Mouse (Mus musculus) hindbrain, embryonic 12.5 days (tissue): ENCODE measurements at regions not wholly inside any gene's neighbourhood (a gene's known extent, or its start where the extent isn't known, plus 50 kb on each side); places are given as distances from the start of the nearest gene placed in this dataset.

Experiments used
- ATAC-seq: fragments of 200-750 bp; cut with Nextera tagmentation; 2 replicates; pipeline ENCODE4 v1.8.0; 2017; ENCODE audit warnings: moderate TSS enrichment; ENCODE audit not compliant: low FRiP score
- H3K27ac ChIP-seq: fragments of 300-500 bp; sonication (generic); 2 replicates; pipeline ENCODE4 v1.5.1; 2016; ENCODE audit warnings: mild to moderate bottlenecking
- H3K27me3 ChIP-seq: fragments of 300-500 bp; sonication (generic); 2 replicates; pipeline ENCODE4 v1.6.1; 2016; ENCODE audit warnings: mild to moderate bottlenecking
- H3K36me3 ChIP-seq: fragments of 300-500 bp; sonication (generic); 2 replicates; pipeline ENCODE4 v1.6.1; 2016; ENCODE audit warnings: mild to moderate bottlenecking
- H3K4me1 ChIP-seq: fragments of 300-500 bp; sonication (generic); 2 replicates; pipeline ENCODE4 v1.6.1; 2016
- H3K4me2 ChIP-seq: fragments of 300-500 bp; sonication (generic); replicated peaks from 2 replicates; pipeline ENCODE4 v1.6.1; 2016; ENCODE audit warnings: mild to moderate bottlenecking
- H3K4me3 ChIP-seq: fragments of 300-500 bp; sonication (generic); 2 replicates; pipeline ENCODE4 v1.5.1; 2016; ENCODE audit warnings: mild to moderate bottlenecking
- H3K9ac ChIP-seq: fragments of 300-500 bp; sonication (generic); 2 replicates; pipeline ENCODE4 v1.6.1; 2016; ENCODE audit warnings: mild to moderate bottlenecking, moderate library complexity
- H3K9me3 ChIP-seq: fragments of 300-500 bp; sonication (generic); replicated peaks from 2 replicates; pipeline ENCODE4 v1.6.1; 2016; ENCODE audit warnings: mild to moderate bottlenecking
- WGBS: fragments of 180-500 bp; shearing (Covaris S2); methylation state at CpG from one replicate; pipeline ENCODE4 v1.1.7; 2016; 5-methylcytosine and 5-hydroxymethylcytosine counted together

DNA sequence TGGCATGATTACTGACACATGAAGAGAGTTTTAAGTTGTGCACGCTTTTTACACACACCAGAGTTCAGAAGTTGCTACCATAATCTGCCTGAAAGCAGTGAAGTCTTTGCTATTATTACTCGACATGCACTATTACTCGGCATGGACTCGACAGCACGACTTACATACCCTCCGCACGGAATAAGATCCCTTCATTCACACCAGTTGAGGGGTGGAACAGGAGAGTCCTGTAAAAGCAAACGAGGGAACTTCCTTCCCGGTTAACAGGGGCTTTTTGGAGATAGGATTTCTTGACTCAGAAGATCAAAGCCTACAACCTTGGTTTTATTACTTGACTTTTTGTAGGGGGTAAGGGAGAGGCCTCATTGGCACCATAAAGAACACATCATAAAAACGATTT lies 416.4 kb upstream of the Nr5a2 start:
- WGBS: 77% methylated on average over 10 of the region's 10 CpGs
- Histone ChIP-seq H3K9ac (no peak overlapping the region), H3K4me1 (peaks cover 22% of the 10 kb centered on the region), H3K27ac (no peak overlapping the region), H3K36me3 (no peaks in the 10 kb centered on the region), H3K27me3 (no peaks in the 10 kb centered on the region), H3K9me3 (no peaks in the 10 kb centered on the region), H3K4me3 (no peak overlapping the region), H3K4me2 (no peak overlapping the region)
- no peak for ATAC-seq

DNA sequence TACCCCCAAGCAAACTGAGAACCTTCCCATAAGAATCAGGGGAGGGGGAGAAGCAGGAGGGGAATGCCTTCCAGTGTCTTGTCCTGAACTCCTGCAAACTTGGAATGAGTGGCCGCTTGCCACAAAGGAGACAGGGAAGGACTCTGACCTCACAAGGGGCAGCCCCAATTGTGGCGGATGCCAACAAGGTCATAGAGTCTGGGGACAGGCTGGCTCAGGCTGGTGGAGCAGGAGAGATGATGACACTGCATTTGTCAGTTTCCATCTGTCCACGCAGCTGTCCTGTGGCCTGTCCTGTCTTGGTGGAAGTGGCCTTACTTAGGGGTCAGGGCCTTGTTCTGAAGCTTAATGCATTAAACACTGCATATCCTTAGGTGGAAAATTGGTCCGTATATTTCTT lies 414.4 kb upstream of the Nr5a2 start:
- Histone ChIP-seq H3K4me3 (no peak overlapping the region), H3K9ac (no peak overlapping the region), H3K27ac (no peak overlapping the region), H3K27me3 (no peaks in the 10 kb centered on the region), H3K4me1 (peaks cover 22% of the 10 kb centered on the region), H3K4me2 (no peak overlapping the region), H3K9me3 (no peaks in the 10 kb centered on the region), H3K36me3 (no peaks in the 10 kb centered on the region)
- WGBS: 43% methylated on average over 4 of the region's 4 CpGs
- no peak for ATAC-seq

DNA sequence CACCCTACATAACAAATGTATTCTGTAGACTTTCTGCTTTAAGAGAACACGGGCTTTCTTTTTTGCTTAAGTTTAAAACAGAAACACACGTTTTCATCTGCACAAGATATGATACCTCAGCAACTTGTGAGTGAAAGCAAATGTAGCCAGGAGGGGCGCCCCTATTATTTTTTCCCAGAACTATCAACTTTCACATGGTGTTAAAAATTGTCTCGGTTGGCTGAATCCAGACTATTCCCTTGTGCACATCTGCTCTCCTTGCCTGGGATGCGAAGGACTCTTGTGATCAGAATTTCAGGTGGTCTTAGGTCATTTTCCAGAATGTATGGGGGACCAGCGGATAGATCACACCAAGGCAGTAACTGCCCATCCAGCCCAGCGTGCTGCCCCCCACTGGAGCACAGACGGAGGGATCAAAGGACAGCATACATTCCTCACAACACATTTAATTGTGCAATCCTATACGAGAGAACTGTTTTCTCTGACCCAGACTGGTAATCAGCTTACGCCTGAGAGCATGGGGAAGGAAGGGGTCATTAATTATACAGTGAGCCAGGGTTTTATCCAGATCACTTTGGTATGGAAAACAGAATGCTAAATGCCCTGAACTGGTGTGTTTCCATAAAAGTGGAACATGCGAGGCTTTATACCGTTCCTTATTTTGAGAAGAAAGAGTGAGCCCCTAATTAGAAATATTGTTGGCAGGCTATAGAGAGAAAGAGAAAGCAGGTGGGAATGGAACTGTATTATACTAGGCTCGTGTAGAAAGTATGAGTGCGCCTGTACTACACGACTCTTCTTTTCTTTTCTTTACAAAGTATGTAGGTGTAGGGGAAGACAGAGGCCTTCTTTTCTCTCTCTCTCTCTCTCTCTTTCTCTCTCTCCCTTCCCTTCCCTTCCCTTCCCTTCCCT lies 413.5 kb upstream of the Nr5a2 start:
- peak; percentile 55; the same call in 1 of the 2 replicates for ATAC-seq
- Histone ChIP-seq H3K4me3 (no peak overlapping the region), H3K4me2 (no peak overlapping the region), H3K27ac (no peak overlapping the region), H3K4me1 (peaks cover 20% of the 10 kb centered on the region), H3K27me3 (no peaks in the 10 kb centered on the region), H3K36me3 (no peaks in the 10 kb centered on the region), H3K9me3 (no peaks in the 10 kb centered on the region), H3K9ac (no peak overlapping the region)
- WGBS: 37% methylated on average over 15 of the region's 15 CpGs

DNA sequence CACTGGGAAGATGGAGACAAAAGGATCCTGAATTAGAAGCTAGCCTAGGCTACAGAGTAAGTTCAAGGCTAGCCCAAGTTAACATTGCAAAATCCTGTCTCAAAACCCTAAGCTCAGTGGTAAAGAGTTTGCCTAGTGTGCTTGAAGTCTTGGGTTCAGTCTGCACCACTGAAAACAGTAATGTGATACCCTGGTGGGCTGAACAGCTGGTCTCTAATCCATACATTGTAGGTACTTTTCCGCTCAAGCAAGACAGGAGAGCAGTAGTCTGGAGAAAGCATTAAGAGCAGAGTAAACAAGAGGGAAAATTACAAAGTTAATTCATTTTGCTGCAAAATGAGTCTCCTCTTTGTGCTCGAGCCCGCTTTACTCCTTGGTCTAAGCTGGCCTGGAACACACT lies 412.0 kb upstream of the Nr5a2 start:
- no peak overlapping the region for H3K4me3 ChIP-seq
- WGBS: 80% methylated on average over 3 of the region's 3 CpGs
- no peaks in the 10 kb centered on the region for H3K36me3 ChIP-seq
- H3K27me3 ChIP-seq: no peaks in the 10 kb centered on the region
- peaks cover 14% of the 10 kb centered on the region for H3K4me1 ChIP-seq
- H3K27ac ChIP-seq: no peak overlapping the region
- H3K4me2 ChIP-seq: no peak overlapping the region
- no peak overlapping the region for H3K9ac ChIP-seq
- ATAC-seq: no peak
- no peaks in the 10 kb centered on the region for H3K9me3 ChIP-seq

DNA sequence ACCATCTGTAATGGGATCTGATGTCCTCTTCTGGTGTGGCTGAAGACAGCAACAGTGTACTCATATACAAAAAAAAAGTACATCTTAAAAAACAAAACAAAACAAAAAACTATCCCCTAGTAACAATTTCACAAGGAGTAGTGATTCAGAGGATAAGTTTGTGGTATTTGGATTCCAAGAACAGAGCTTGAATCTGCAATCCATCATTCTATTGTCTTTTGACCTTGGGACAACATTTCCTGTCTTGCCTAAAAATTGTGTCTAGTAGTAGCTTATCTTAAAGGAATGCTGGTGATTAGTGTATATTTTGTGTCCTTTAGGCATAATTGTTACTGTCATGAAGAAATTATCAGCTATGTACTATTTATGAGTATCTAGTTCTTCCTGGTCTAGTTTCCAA lies 404.1 kb upstream of the Nr5a2 start:
- Histone ChIP-seq H3K4me2 (no peak overlapping the region), H3K9ac (no peak overlapping the region), H3K4me3 (no peak overlapping the region), H3K9me3 (no peaks in the 10 kb centered on the region), H3K4me1 (no peaks in the 10 kb centered on the region), H3K27ac (no peak overlapping the region), H3K36me3 (no peaks in the 10 kb centered on the region), H3K27me3 (no peaks in the 10 kb centered on the region)
- no peak for ATAC-seq

DNA sequence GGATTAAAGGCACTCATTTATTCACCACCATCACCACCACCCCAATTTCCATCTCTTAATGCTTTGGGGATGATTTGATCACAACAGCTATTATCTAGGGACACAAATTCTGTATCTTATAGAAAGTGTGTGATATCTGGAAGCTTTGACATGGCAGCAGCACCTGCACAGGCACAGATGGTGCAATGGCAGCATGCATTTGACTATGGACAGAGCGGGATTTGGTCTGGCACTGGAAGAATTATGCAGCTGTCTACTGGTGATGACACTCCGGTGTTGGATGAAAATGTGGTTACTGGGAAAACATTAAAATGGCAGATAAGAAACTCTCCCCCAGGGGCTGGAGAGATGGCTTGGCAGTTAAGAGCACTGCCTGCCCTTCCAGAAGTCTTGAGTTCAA lies 403.7 kb upstream of the Nr5a2 start:
- ATAC-seq: no peak
- no peak overlapping the region for H3K4me2 ChIP-seq
- no peak overlapping the region for H3K4me3 ChIP-seq
- 97% methylated on average over 2 of the region's 2 CpGs for WGBS
- no peaks in the 10 kb centered on the region for H3K9me3 ChIP-seq
- H3K27me3 ChIP-seq: no peaks in the 10 kb centered on the region
- no peak overlapping the region for H3K27ac ChIP-seq
- H3K9ac ChIP-seq: no peak overlapping the region
- H3K36me3 ChIP-seq: no peaks in the 10 kb centered on the region
- H3K4me1 ChIP-seq: no peaks in the 10 kb centered on the region

DNA sequence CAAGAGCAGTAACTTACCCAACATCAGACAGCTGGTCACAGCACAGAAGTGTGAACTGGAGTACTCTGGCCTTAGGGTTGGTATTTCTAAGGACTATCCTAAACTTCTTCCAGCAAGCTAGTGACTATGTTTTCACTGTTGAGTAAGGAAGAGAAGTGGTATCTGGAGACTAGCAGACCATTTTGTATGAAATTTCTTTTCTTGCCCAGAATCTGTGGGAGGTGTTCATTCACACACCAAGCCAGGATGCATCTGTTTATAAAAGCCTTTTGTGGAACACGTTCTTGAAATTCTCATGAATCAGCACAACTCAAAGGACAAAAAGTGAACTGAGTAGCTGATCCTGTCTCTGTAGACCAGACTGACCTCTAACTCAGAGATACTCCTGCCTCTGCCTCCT lies 403.3 kb upstream of the Nr5a2 start:
- no peaks in the 10 kb centered on the region for H3K36me3 ChIP-seq
- no peak overlapping the region for H3K4me3 ChIP-seq
- ATAC-seq: no peak
- no peaks in the 10 kb centered on the region for H3K4me1 ChIP-seq
- H3K27me3 ChIP-seq: no peaks in the 10 kb centered on the region
- WGBS: 48% methylated on average over 1 of the region's 1 CpGs
- no peak overlapping the region for H3K9ac ChIP-seq
- no peak overlapping the region for H3K4me2 ChIP-seq
- H3K9me3 ChIP-seq: no peaks in the 10 kb centered on the region
- no peak overlapping the region for H3K27ac ChIP-seq

DNA sequence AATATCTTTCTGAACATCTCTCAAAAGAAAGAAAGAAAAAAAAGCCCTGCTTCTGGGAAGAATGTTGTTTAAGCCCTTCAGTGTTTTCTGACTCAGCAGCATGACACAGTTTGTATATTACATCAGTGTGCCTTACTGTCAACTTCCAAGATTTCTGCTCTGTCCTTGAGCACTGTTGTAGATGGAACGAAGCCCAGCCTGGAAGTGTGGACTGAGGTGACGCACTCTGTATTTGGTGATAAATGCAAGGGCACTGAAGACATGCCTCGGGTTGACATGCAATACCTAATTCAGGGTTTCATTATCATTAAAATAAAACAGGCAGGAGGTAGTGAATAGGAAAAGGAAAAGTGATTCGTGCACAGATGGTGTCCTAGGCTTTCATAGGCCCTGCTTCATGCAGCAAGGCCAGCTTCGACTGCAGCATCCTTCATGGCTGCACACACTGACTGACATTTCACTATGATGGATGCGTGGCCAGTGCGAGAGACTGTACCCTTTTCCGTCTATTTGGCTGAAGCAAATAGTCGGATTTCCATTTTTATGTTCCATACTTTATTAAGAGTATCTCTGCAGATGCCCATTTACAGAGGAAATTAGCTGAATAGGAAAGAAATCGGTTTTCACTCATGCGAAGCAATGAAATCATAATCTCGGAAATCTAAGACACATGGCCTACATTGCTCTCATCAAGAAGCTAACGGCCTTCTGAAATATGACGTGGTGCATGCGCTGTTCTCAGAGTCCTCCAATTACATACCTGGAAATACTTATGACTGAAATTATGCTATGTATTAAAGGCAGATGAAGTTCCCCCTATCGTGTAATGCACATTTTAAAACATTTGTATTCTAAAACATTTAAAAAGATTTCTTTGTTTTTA lies 400.7 kb upstream of the Nr5a2 start:
- no peak overlapping the region for H3K4me2 ChIP-seq
- H3K4me3 ChIP-seq: no peak overlapping the region
- 0 out of 2 replicates have a peak, but pooled peaks have one; percentile 58 for ATAC-seq
- WGBS: 72% methylated on average over 16 of the region's 16 CpGs
- H3K27ac ChIP-seq: no peak overlapping the region
- H3K36me3 ChIP-seq: no peaks in the 10 kb centered on the region
- no peak overlapping the region for H3K9ac ChIP-seq
- H3K4me1 ChIP-seq: no peaks in the 10 kb centered on the region
- H3K27me3 ChIP-seq: no peaks in the 10 kb centered on the region
- no peaks in the 10 kb centered on the region for H3K9me3 ChIP-seq

DNA sequence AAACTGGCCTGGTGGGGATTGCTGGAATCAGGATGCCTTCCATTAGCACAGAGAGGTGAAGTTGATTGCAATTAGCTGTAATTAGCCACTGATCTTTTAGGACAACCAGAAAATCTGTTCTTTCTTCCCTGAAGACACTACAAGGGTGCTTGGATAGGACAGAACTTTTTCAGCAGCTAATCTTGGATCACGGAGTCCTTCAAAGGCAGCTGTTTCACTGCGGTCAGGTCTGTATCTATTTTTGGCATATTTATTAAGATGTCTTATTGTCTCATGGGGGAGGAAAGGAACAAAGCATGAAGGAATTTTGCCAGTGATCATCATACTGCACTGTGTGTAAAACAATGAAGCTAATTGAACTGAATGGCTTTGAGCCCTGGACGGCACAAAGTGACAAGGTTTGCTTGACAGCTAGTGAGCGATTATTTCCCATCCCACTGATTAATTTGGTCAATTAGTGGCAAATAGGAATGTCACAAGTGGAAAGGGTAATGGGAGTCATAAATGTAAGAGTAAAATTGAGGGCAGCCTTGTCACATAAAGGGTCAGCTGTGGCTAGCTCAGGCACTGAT lies 395.8 kb upstream of the Nr5a2 start:
- Histone ChIP-seq H3K4me1 (no peaks in the 10 kb centered on the region), H3K36me3 (no peaks in the 10 kb centered on the region), H3K9ac (no peak overlapping the region), H3K4me2 (no peak overlapping the region), H3K4me3 (no peak overlapping the region), H3K9me3 (no peaks in the 10 kb centered on the region), H3K27me3 (no peaks in the 10 kb centered on the region), H3K27ac (no peak overlapping the region)
- ATAC-seq: 0 out of 2 replicates have a peak, but pooled peaks have one; percentile 52
- WGBS: 71% methylated on average over 4 of the region's 4 CpGs

DNA sequence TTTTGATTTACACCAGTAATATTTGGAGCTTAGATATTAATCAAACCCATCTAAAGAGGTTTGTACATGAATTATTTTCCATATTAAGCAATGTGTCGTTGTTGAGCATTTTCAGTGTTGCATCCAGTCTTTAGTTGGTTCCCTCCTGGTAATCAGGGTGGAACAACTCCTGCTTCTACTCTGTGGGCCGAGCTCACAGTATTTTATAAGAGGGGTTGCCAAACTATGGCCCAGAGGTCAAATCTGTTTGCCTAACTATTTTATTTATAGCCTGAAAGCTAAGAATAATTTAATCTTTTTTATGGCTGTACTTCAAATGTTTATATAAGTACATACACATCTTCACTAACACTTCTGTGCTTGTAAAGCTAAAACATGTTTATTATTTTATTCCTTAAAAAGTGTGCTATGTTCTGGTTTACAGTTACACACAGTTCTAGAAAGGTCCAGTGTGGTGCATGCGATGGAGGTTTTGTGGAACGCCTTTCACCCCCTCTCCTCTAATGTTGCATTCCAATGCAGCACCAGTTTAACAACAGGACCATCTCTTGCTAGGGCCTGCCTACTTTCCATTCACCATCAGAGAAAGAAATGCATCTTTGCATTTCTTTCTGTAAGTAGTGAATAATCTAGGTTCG lies 392.3 kb upstream of the Nr5a2 start:
- 92% methylated on average over 5 of the region's 5 CpGs for WGBS

DNA sequence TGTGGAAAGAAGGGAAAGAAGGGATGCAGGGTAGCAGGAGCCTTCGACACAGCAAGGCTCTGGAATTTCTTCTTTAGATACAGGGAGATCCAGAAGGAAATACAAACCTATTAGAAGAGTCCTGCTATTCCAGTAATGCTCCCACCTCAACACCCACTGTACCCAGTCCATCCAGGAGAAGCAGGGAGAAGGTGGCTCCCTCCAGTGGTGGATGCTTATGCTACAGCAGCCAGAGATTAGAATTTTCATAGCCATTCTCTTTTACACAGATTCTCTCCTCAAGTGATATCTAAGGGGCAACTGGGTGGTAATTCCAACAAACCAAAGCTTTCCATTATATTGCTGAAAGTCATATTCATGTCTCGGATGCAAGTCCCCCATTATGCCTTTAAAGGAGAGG lies 373.9 kb upstream of the Nr5a2 start:
- 90% methylated on average over 2 of the region's 2 CpGs for WGBS
- Histone ChIP-seq H3K36me3 (no peaks in the 10 kb centered on the region), H3K4me3 (no peak overlapping the region), H3K4me1 (no peaks in the 10 kb centered on the region), H3K27me3 (no peaks in the 10 kb centered on the region), H3K9ac (no peak overlapping the region), H3K4me2 (no peak overlapping the region), H3K9me3 (no peaks in the 10 kb centered on the region), H3K27ac (no peak overlapping the region)
- no peak for ATAC-seq

More for the DNA sequence above, 392.3 kb upstream of the Nr5a2 start:
- H3K4me1 ChIP-seq: no peaks in the 10 kb centered on the region
- no peak overlapping the region for H3K4me3 ChIP-seq
- no peaks in the 10 kb centered on the region for H3K27me3 ChIP-seq
- H3K36me3 ChIP-seq: no peaks in the 10 kb centered on the region
- H3K9ac ChIP-seq: no peak overlapping the region
- no peak for ATAC-seq
- H3K27ac ChIP-seq: no peak overlapping the region
- H3K4me2 ChIP-seq: no peak overlapping the region
- no peaks in the 10 kb centered on the region for H3K9me3 ChIP-seq
